Comparison of ENCODE assay signal across 23 mouse cellular contexts in the genomic region with DNA sequence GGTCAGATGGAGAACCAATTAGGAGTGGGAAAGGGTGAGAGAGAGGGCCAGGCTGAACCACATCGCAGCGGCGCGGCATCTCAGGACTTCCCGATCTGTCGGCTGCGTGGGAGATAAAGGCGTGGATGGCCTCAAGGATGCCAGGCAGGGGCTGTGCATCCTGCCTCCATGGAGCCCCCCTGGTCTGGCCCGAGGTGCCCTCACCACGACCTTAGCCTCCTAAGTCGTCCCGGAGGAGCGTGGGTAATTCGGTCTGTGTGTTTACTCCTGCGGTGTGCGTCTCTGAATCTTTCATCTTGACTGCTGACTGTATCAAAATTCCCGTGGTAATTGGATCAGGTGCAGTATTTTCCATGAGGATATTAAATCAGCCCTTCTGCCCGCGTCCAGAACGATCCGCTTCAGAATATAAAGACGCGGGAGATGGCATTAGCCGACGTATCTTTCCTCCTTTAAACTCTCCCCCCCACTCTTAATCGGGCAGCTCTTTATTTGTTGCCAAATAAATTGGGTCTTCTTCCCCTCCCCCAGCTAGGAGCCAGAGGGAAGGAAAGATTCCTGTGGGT. TPM values are rescaled to one million over a fixed set of nuclear protein-coding genes. Genes with fewer than 3 reads are reported as not detected.
DNase-seq lines count a peak whose midpoint lies in the region; ATAC-seq and TF ChIP-seq lines count a peak whose summit lies in the region.
"Had no signal": no experiment of that assay in that cellular context is flagged by ENCODE, and none has a peak within 500 bp of the region (broad histone marks: within the 10 kb centered on the region; RNA-seq: fewer than 3 reads in every experiment).

No protein-coding gene starts in this region.

- no peak for TF ChIP-seq CTCF in lung, postnatal 0 days (IDR thresholded peaks at IDR 0.05)

- no peak for TF ChIP-seq EP300 in lung, postnatal 0 days (IDR thresholded peaks at IDR 0.05)

- no peaks in the 10 kb centered on the region; the same call in 1 of the 2 replicates for H3K4me1 ChIP-seq in hindbrain, embryonic 11.5 days (replicated peaks; ENCODE audit: control insufficient read depth, insufficient read depth, low read length)
- H3K4me1 ChIP-seq in hindbrain, embryonic 10.5 days (replicated peaks): peaks cover 17% of the 10 kb centered on the region
- H3K4me1 ChIP-seq in midbrain, embryonic 15.5 days: peaks cover 17% of the 10 kb centered on the region
- no peaks in the 10 kb centered on the region for H3K4me1 ChIP-seq in lung, postnatal 0 days (ENCODE audit: insufficient read depth, low read depth, low read length)
- H3K4me1 ChIP-seq: heart, embryonic 15.5 days; limb, embryonic 13.5 days; liver, embryonic 12.5 days had no signal

- no peak overlapping the region for H3K4me3 ChIP-seq in hindbrain, embryonic 11.5 days (ENCODE audit: low read depth, low read length)
- no peak overlapping the region for H3K4me3 ChIP-seq in hindbrain, embryonic 10.5 days
- no peak overlapping the region for H3K4me3 ChIP-seq in midbrain, embryonic 15.5 days
- no peak overlapping the region for H3K4me3 ChIP-seq in lung, postnatal 0 days (ENCODE audit: low read depth, low read length)
- H3K4me3 ChIP-seq: forebrain, embryonic 10.5 days; heart, embryonic 15.5 days; limb, embryonic 13.5 days; liver, embryonic 12.5 days had no signal

- DNase-seq in hindbrain, embryonic 11.5 days (ENCODE audit: low spot score): no peak
- no peak for DNase-seq in hindbrain, embryonic 10.5 days (ENCODE audit: low spot score)
- peak; percentile 39 for DNase-seq in retina, postnatal 1 day
- DNase-seq in retina, embryonic 14.5 days (ENCODE audit: low spot score): no peak
- no peak for DNase-seq in lung, postnatal 0 days (ENCODE audit: low spot score)
- no peak for DNase-seq in lung, adult 18-20 months
- DNase-seq: adrenal gland, postnatal 25 days; cerebellum, adult 9-10 months; gastrocnemius, postnatal 36 days; heart, postnatal 36 days; kidney, adult 2 months; kidney, postnatal 25 days; lung, adult 2 months; right cerebral cortex, postnatal 25 days; thymus, postnatal 25 days had no signal

- WGBS in hindbrain, embryonic 11.5 days: 65% methylated on average over 26 of the region's 26 CpGs
- WGBS in hindbrain, embryonic 10.5 days: 75% methylated on average over 26 of the region's 26 CpGs
- WGBS in midbrain, embryonic 15.5 days: 38% methylated on average over 26 of the region's 26 CpGs
- 63% methylated on average over 26 of the region's 26 CpGs for WGBS in lung, postnatal 0 days

- 0 out of 2 replicates have a peak, but pooled peaks cover 4% of the 10 kb centered on the region for H3K9me3 ChIP-seq in hindbrain, embryonic 11.5 days (ENCODE audit: control insufficient read depth, low read length)
- peaks cover 7% of the 10 kb centered on the region; the same call in 1 of the 2 replicates for H3K9me3 ChIP-seq in hindbrain, embryonic 10.5 days
- H3K9me3 ChIP-seq in midbrain, embryonic 15.5 days: no peaks in the 10 kb centered on the region
- H3K9me3 ChIP-seq in lung, postnatal 0 days (ENCODE audit: low read length): no peaks in the 10 kb centered on the region
- H3K9me3 ChIP-seq: heart, embryonic 15.5 days; liver, embryonic 12.5 days had no signal

- H3K4me2 ChIP-seq in hindbrain, embryonic 11.5 days (replicated peaks; ENCODE audit: low read depth, low read length): no peak overlapping the region
- H3K4me2 ChIP-seq in midbrain, embryonic 15.5 days: peak overlapping the region; percentile 26
- H3K4me2 ChIP-seq in lung, postnatal 0 days (replicated peaks; ENCODE audit: low read depth, low read length): no peak overlapping the region
- H3K4me2 ChIP-seq: heart, embryonic 15.5 days; limb, embryonic 13.5 days; liver, embryonic 12.5 days had no signal

- H3K9ac ChIP-seq in hindbrain, embryonic 11.5 days (ENCODE audit: low read depth, low read length): no peak overlapping the region
- no peak overlapping the region for H3K9ac ChIP-seq in midbrain, embryonic 15.5 days
- no peak overlapping the region for H3K9ac ChIP-seq in lung, postnatal 0 days (replicated peaks; ENCODE audit: low read depth)
- H3K9ac ChIP-seq: heart, embryonic 15.5 days; limb, embryonic 13.5 days; liver, embryonic 12.5 days had no signal

- 0 out of 2 replicates have a peak overlapping the region, but pooled peaks have one; percentile 30 for H3K27ac ChIP-seq in hindbrain, embryonic 11.5 days (ENCODE audit: low read depth, low read length)
- H3K27ac ChIP-seq in hindbrain, embryonic 10.5 days: no peak overlapping the region
- H3K27ac ChIP-seq in midbrain, embryonic 15.5 days: no peak overlapping the region
- H3K27ac ChIP-seq in lung, postnatal 0 days (ENCODE audit: low read length): no peak overlapping the region
- H3K27ac ChIP-seq: forebrain, embryonic 10.5 days; heart, embryonic 15.5 days; limb, embryonic 13.5 days; liver, embryonic 12.5 days had no signal

- no peaks in the 10 kb centered on the region for H3K27me3 ChIP-seq in hindbrain, embryonic 11.5 days (ENCODE audit: control insufficient read depth, insufficient read depth, low read length)
- peaks cover 44% of the 10 kb centered on the region for H3K27me3 ChIP-seq in hindbrain, embryonic 10.5 days (ENCODE audit: insufficient read depth, poor library complexity, severe bottlenecking)
- no peaks in the 10 kb centered on the region for H3K27me3 ChIP-seq in midbrain, embryonic 15.5 days (replicated peaks)
- no peaks in the 10 kb centered on the region; the same call in 1 of the 2 replicates for H3K27me3 ChIP-seq in lung, postnatal 0 days (replicated peaks; ENCODE audit: insufficient read depth, low read length)

- ATAC-seq in hindbrain, embryonic 11.5 days (ENCODE audit: low FRiP score): peak; percentile 56; the same call in 1 of the 2 replicates
- ATAC-seq in midbrain, embryonic 15.5 days (replicated peaks): 0 out of 2 replicates have a peak, but pooled peaks have one; percentile 49
- ATAC-seq in lung, postnatal 0 days: no peak
- no peak for ATAC-seq in activated CD4-positive, CD25-positive, alpha-beta regulatory T cell, adult 4 months
- ATAC-seq: CD4-positive, CD25-positive, alpha-beta regulatory T cell, adult 4 months; forebrain, embryonic 16.5 days; liver, embryonic 12.5 days had no signal

- no peaks in the 10 kb centered on the region for H3K36me3 ChIP-seq in hindbrain, embryonic 11.5 days (ENCODE audit: control insufficient read depth, insufficient read depth, low read length)
- H3K36me3 ChIP-seq in hindbrain, embryonic 10.5 days: no peaks in the 10 kb centered on the region
- H3K36me3 ChIP-seq in midbrain, embryonic 15.5 days (replicated peaks): no peaks in the 10 kb centered on the region
- H3K36me3 ChIP-seq in lung, postnatal 0 days (ENCODE audit: insufficient read depth, low read length): no peaks in the 10 kb centered on the region
- H3K36me3 ChIP-seq: forebrain, embryonic 10.5 days; heart, embryonic 15.5 days; limb, embryonic 13.5 days; liver, embryonic 12.5 days had no signal

RNA-seq across cellular contexts. Expression of a gene that starts 12.7 kb away (rescaled TPM):
- 4.8 and 5.0 TPM in 2 replicates for polyA plus RNA-seq in hindbrain, embryonic 11.5 days (2014; fragmentation: Nextera tagmentation; extraction: Ambion mirVana)
- polyA plus RNA-seq in hindbrain, embryonic 10.5 days (2016; fragmentation: Nextera tagmentation; extraction: Ambion mirVana): 8.4 and 8.6 TPM in 2 replicates
- polyA plus RNA-seq in midbrain, embryonic 15.5 days (2015; fragmentation: Nextera tagmentation; extraction: Ambion mirVana): 6.2 and 6.8 TPM in 2 replicates
- polyA plus RNA-seq in lung, postnatal 0 days (2015; fragmentation: Nextera tagmentation; extraction: Ambion mirVana): 2.9 and 3.4 TPM in 2 replicates
- polyA plus RNA-seq in activated CD4-positive, CD25-positive, alpha-beta regulatory T cell, adult 4 months (2017; shearing (Covaris generic)): not detected
- polyA plus RNA-seq: CD4-positive, CD25-positive, alpha-beta regulatory T cell, adult 4 months had no signal

RNA-seq across cellular contexts. Expression of a gene that starts 28.6 kb away (rescaled TPM):
- polyA plus RNA-seq in hindbrain, embryonic 11.5 days (2014; fragmentation: Nextera tagmentation; extraction: Ambion mirVana): 0.74 and 0.91 TPM in 2 replicates
- polyA plus RNA-seq in hindbrain, embryonic 10.5 days (2016; fragmentation: Nextera tagmentation; extraction: Ambion mirVana): 0.60 and 2.0 TPM in 2 replicates
- polyA plus RNA-seq in midbrain, embryonic 15.5 days (2015; fragmentation: Nextera tagmentation; extraction: Ambion mirVana): 19.6 and 20.2 TPM in 2 replicates
- polyA plus RNA-seq in lung, postnatal 0 days (2015; fragmentation: Nextera tagmentation; extraction: Ambion mirVana): 0.02 and 0.08 TPM in 2 replicates
- polyA plus RNA-seq in activated CD4-positive, CD25-positive, alpha-beta regulatory T cell, adult 4 months (2017; shearing (Covaris generic)): not detected
- polyA plus RNA-seq: heart, embryonic 15.5 days; liver, embryonic 12.5 days had no signal

Comparison
In these comparisons a context has a peak if more than half of its experiments do, and no peak if none do; other contexts are left out.
1. ATAC-seq: peak in hindbrain, embryonic 11.5 days (single experiment) and midbrain, embryonic 15.5 days (single experiment); none in lung, postnatal 0 days (single experiment) and activated CD4-positive, CD25-positive, alpha-beta regulatory T cell, adult 4 months (single experiment).